Mouse (Mus musculus): ENCODE measurements around the gene H2afx. TPM values are rescaled to one million over a fixed set of nuclear protein-coding genes. Genes with fewer than 3 reads are reported as not detected.

H2afx gene
- total and polyA plus RNA-seq, 3 experiments = 89.6 to 828 TPM; not detected in 1

DNA sequence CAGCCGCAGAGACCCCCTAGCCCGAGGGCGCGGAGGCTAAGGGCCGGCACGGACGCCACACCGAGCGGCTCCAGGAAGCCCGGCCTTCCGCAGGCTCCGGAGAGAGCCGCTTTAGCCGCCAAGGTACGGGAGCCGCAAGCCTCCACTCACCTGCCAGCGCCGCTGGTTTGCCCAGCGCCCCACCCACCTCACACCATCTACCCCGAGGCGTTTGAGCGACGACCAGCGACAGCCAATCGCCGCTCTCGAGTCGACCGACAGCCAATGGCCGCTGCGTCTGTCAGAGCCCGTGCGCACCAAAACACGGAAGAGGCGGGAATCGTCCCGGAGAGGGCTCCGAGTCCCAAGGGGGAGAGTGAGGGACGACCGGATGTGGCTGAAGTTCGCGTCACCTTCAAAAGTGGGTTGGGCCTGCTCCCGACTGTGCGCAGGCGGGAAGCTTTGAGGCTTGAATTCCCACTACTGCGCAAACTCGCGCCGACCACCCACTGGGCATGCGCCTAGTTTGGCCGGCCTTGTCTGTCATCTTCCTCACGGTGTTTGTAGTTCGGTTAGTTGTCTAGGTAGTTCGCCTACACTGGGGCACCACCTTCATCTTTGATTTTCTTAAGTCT, 28.9 kb upstream of the H2afx start, which contains the start of gene Hinfp (continued):
- TF ChIP-seq TBP (IDR thresholded peaks at IDR 0.05; ENCODE audit: low read depth, low read length) = peak; percentile 83
- no peak for TF ChIP-seq MYB (IDR thresholded peaks at IDR 0.05; ENCODE audit: low read depth, low read length)
- TF ChIP-seq CTCF (IDR thresholded peaks at IDR 0.05 in 2 of 3, conservative IDR thresholded peaks at IDR 0.05 in 1 of 3; ENCODE audit: control insufficient read depth in 1 of 3, insufficient read depth in 1 of 3, low read depth in 2 of 3, low read length in 3 of 3, poor library complexity in 1 of 3, severe bottlenecking in 1 of 3) = no peak

DNA sequence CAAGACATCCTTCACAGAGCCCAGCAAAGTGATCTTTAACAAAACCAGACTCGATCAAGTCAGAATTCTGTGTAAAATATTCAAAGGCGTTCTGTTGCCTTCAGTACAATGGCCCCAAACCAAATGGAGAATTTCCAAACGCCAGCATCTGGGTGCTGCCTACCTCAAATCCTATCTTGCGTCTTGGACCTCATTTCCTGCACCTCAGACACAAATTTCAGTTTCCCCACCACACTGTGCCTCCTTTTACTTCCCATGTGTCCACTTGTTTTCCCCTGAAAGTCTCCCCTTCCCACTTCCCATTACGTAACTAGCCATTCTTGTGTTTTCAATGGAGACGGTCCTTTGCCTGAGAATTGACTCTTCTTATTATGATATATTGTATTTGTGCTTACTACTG, 28.0 kb upstream of the H2afx start:
- Histone ChIP-seq H3K27me3 (ENCODE audit: control insufficient read depth in 1 of 2, insufficient read depth in 2 of 2, low read length in 2 of 2) (no peaks in the 10 kb centered on the region), H3K4me3 (ENCODE audit: control insufficient read depth in 1 of 2, insufficient read depth in 1 of 2, low read depth in 2 of 2, low read length in 2 of 2) (no peak overlapping the region), H3K9me3 (replicated peaks; ENCODE audit: insufficient read depth, low read length) (no peaks in the 10 kb centered on the region), H3K27ac (ENCODE audit: control insufficient read depth, low read depth, low read length) (no peak overlapping the region), H3K36me3 (ENCODE audit: control insufficient read depth in 1 of 2, insufficient read depth in 2 of 2, low read length in 2 of 2) (peaks cover 0 to 9% of the 10 kb centered on the region in 2 experiments), H3K4me1 (ENCODE audit: control insufficient read depth in 1 of 2, insufficient read depth in 2 of 2, low read length in 2 of 2) (peaks cover 0 to 8% of the 10 kb centered on the region in 2 experiments; a peak in 2 of 4 replicates), H3K9ac (ENCODE audit: control insufficient read depth, low read depth, low read length, poor library complexity, severe bottlenecking) (no peak overlapping the region), H3K79me2 (ENCODE audit: control insufficient read depth, insufficient read depth, low read length, poor library complexity) (peaks cover 14% of the 10 kb centered on the region)
- TF ChIP-seq USF1 (IDR thresholded peaks at IDR 0.05; ENCODE audit: low read depth, low read length) = no peak
- no peak for TF ChIP-seq GATA1 (IDR thresholded peaks at IDR 0.05; ENCODE audit: low read depth, low read length)
- TF ChIP-seq MXI1 (IDR thresholded peaks at IDR 0.05; ENCODE audit: low read depth, low read length) = no peak
- no peak for TF ChIP-seq ZKSCAN1 (IDR thresholded peaks at IDR 0.05; ENCODE audit: low read depth, low read length)
- no peak for DNase-seq (ENCODE audit: low read depth, low spot score)

DNA sequence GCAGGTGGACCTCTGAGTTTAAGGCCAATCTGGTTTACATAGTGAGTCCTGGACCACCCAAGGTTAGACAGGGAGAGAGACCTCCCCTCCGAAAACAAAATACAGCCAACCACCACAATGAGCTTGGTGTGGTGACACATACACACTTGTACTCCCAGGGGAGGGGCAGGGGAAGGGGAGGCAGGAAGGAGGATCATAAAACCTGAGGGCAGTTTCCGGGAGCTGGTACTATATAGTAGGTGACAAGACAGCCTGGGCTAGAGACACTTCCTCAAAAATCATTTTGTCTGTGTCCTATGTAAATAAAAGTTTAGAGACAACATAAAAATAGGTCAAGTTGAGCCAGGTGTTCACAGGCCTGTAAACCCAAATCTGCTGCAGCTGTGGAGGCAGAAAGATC, 27.2 kb upstream of the H2afx start:
- Histone ChIP-seq H3K4me3 (ENCODE audit: control insufficient read depth in 1 of 2, insufficient read depth in 1 of 2, low read depth in 2 of 2, low read length in 2 of 2) (no peak overlapping the region), H3K9ac (ENCODE audit: control insufficient read depth, low read depth, low read length, poor library complexity, severe bottlenecking) (no peak overlapping the region), H3K36me3 (ENCODE audit: control insufficient read depth in 1 of 2, insufficient read depth in 2 of 2, low read length in 2 of 2) (peaks cover 0 to 9% of the 10 kb centered on the region in 2 experiments; a peak in 3 of 4 replicates), H3K9me3 (replicated peaks; ENCODE audit: insufficient read depth, low read length) (no peaks in the 10 kb centered on the region), H3K27ac (ENCODE audit: control insufficient read depth, low read depth, low read length) (no peak overlapping the region), H3K27me3 (ENCODE audit: control insufficient read depth in 1 of 2, insufficient read depth in 2 of 2, low read length in 2 of 2) (no peaks in the 10 kb centered on the region), H3K79me2 (ENCODE audit: control insufficient read depth, insufficient read depth, low read length, poor library complexity) (peaks cover 14% of the 10 kb centered on the region), H3K4me1 (ENCODE audit: control insufficient read depth in 1 of 2, insufficient read depth in 2 of 2, low read length in 2 of 2) (peaks cover 0 to 8% of the 10 kb centered on the region in 2 experiments; a peak in 2 of 4 replicates)
- no peak for TF ChIP-seq E2F4 (IDR thresholded peaks at IDR 0.05; ENCODE audit: borderline replicate concordance, low read depth, low read length)
- no peak for TF ChIP-seq TAL1 (IDR thresholded peaks at IDR 0.05; ENCODE audit: low read length)
- no peak for TF ChIP-seq ZKSCAN1 (IDR thresholded peaks at IDR 0.05; ENCODE audit: low read depth, low read length)
- no peak for TF ChIP-seq GABPA (IDR thresholded peaks at IDR 0.05; ENCODE audit: low read depth, low read length)
- no peak for TF ChIP-seq USF1 (IDR thresholded peaks at IDR 0.05; ENCODE audit: low read depth, low read length)
- TF ChIP-seq SIN3A (IDR thresholded peaks at IDR 0.05; ENCODE audit: low read length) = no peak
- TF ChIP-seq KAT2A (conservative IDR thresholded peaks at IDR 0.05; ENCODE audit: low read depth, low read length) = no peak
- TF ChIP-seq EP300 (IDR thresholded peaks at IDR 0.05; ENCODE audit: low read depth in 1 of 2, low read length in 2 of 2) = no peak
- no peak for TF ChIP-seq UBTF (IDR thresholded peaks at IDR 0.05; ENCODE audit: borderline replicate concordance, insufficient read depth, low read depth, low read length)
- no peak for TF ChIP-seq CHD1 (IDR thresholded peaks at IDR 0.05; ENCODE audit: low read depth, low read length)
- TF ChIP-seq POLR2AphosphoS2 (IDR thresholded peaks at IDR 0.05; ENCODE audit: low read length) = no peak
- no peak for TF ChIP-seq CHD2 (IDR thresholded peaks at IDR 0.05; ENCODE audit: low read length)
- TF ChIP-seq USF2 (IDR thresholded peaks at IDR 0.05; ENCODE audit: borderline replicate concordance in 1 of 2, insufficient read depth in 1 of 2, low read depth in 1 of 2, low read length in 2 of 2) = no peak
- TF ChIP-seq MXI1 (IDR thresholded peaks at IDR 0.05; ENCODE audit: low read depth, low read length) = no peak
- TF ChIP-seq TBP (IDR thresholded peaks at IDR 0.05; ENCODE audit: low read depth, low read length) = no peak
- no peak for TF ChIP-seq MYC (IDR thresholded peaks at IDR 0.05; ENCODE audit: low read depth, low read length)
- TF ChIP-seq SMC3 (IDR thresholded peaks at IDR 0.05; ENCODE audit: low read depth, low read length) = no peak
- TF ChIP-seq NRF1 (IDR thresholded peaks at IDR 0.05; ENCODE audit: insufficient read depth, low read depth, low read length, poor library complexity, severe bottlenecking) = no peak
- no peak for DNase-seq (ENCODE audit: low read depth, low spot score)

Measured in MEL (cell line).